Mouse (Mus musculus) lung, postnatal 25 days (tissue): ENCODE data around the gene Kremen1.

Source experiments
- DNase-seq: peaks from one replicate; pipeline ENCODE4 v3.0.0; 2022; ENCODE audit warnings: low spot score

Gene Kremen1

GRCm38 (mm10) chr11:5265764-5266163 is 4.4 kb upstream of the Kremen1 start:
- no peak for DNase-seq

- DNase-seq, result no peak
Measured at GRCm38 (mm10) chr11:5263078-5263730, 1.8 kb upstream of the Kremen1 start.

GRCm38 (mm10) chr11:5260942-5261459 is 357 bp downstream of the Kremen1 start:
- peak; percentile 34 for DNase-seq

GRCm38 (mm10) chr11:5259944-5260598 is 1.3 kb downstream of the Kremen1 start:
- no peak for DNase-seq

GRCm38 (mm10) chr11:5258036-5258435 is 3.3 kb downstream of the Kremen1 start:
- DNase-seq, result no peak

- DNase-seq, result no peak
Measured at GRCm38 (mm10) chr11:5257151-5257862, 4.1 kb downstream of the Kremen1 start.

- no peak for DNase-seq
Measured at GRCm38 (mm10) chr11:5255509-5256014, 5.8 kb downstream of the Kremen1 start.

GRCm38 (mm10) chr11:5254016-5254415 is 7.3 kb downstream of the Kremen1 start:
- DNase-seq, result no peak

GRCm38 (mm10) chr11:5253528-5253927 is 7.8 kb downstream of the Kremen1 start:
- no peak for DNase-seq

GRCm38 (mm10) chr11:5252727-5253126 is 8.6 kb downstream of the Kremen1 start:
- no peak for DNase-seq

GRCm38 (mm10) chr11:5251112-5251511 is 10.2 kb downstream of the Kremen1 start:
- no peak for DNase-seq

- no peak for DNase-seq
Measured at GRCm38 (mm10) chr11:5248200-5248599, 13.2 kb downstream of the Kremen1 start.

GRCm38 (mm10) chr11:5245431-5245830 is 15.9 kb downstream of the Kremen1 start:
- no peak for DNase-seq

GRCm38 (mm10) chr11:5244749-5245130 is 16.6 kb downstream of the Kremen1 start:
- DNase-seq, result no peak

GRCm38 (mm10) chr11:5243812-5244748 is 17.3 kb downstream of the Kremen1 start:
- peak; percentile 44 for DNase-seq

- no peak for DNase-seq
Measured at GRCm38 (mm10) chr11:5243208-5243607, 18.1 kb downstream of the Kremen1 start.

- DNase-seq, result no peak
Measured at GRCm38 (mm10) chr11:5242158-5242557, 19.2 kb downstream of the Kremen1 start.

GRCm38 (mm10) chr11:5239706-5240690 is 21.4 kb downstream of the Kremen1 start:
- DNase-seq, result peak; percentile 33

- no peak for DNase-seq
Measured at GRCm38 (mm10) chr11:5219910-5220447, 41.4 kb downstream of the Kremen1 start.

- DNase-seq, result no peak
Measured at GRCm38 (mm10) chr11:5219371-5219770, 42.0 kb downstream of the Kremen1 start.
